Mouse (Mus musculus) stomach, embryonic 15.5 days (tissue): ENCODE measurements around the gene Zbtb16. TPM values are rescaled to one million over a fixed set of nuclear protein-coding genes. Genes with fewer than 3 reads are reported as not detected.
A peak's percentile ranks its signal among the peaks of the same experiment; 100 is the strongest.

Experiments used
- ATAC-seq: fragments of 200-750 bp; cut with Nextera tagmentation; 2 replicates; pipeline ENCODE4 v1.8.0; 2017; ENCODE audit warnings: low read depth, moderate number of reproducible peaks, moderate TSS enrichment; ENCODE audit not compliant: insufficient read depth, low FRiP score
- H3K27ac ChIP-seq: fragments of 300-500 bp; sonication (generic); 2 replicates; pipeline ENCODE4 v1.5.1; 2015; ENCODE audit warnings: mild to moderate bottlenecking, inconsistent platforms
- H3K27me3 ChIP-seq: fragments of 300-500 bp; sonication (generic); replicated peaks from 2 replicates; pipeline ENCODE4 v1.6.1; 2015; ENCODE audit warnings: inconsistent platforms
- H3K36me3 ChIP-seq: fragments of 300-500 bp; sonication (generic); 2 replicates; pipeline ENCODE4 v1.6.1; 2015; ENCODE audit warnings: inconsistent platforms
- H3K4me1 ChIP-seq: fragments of 300-500 bp; sonication (generic); 2 replicates; pipeline ENCODE4 v1.6.1; 2015; ENCODE audit warnings: inconsistent platforms
- H3K4me2 ChIP-seq: fragments of 300-500 bp; sonication (generic); 2 replicates; pipeline ENCODE4 v1.6.1; 2015; ENCODE audit warnings: mild to moderate bottlenecking, inconsistent platforms
- H3K4me3 ChIP-seq: fragments of 300-500 bp; sonication (generic); replicated peaks from 2 replicates; pipeline ENCODE4 v1.5.1; 2015; ENCODE audit warnings: inconsistent platforms
- H3K9ac ChIP-seq: fragments of 300-500 bp; sonication (generic); 2 replicates; pipeline ENCODE4 v1.6.1; 2015; ENCODE audit warnings: inconsistent platforms
- H3K9me3 ChIP-seq: fragments of 300-500 bp; sonication (generic); 2 replicates; pipeline ENCODE4 v1.6.1; 2016; ENCODE audit warnings: inconsistent platforms
- WGBS: fragments of 180-500 bp; shearing (Covaris S2); methylation state at CpG from one replicate; pipeline ENCODE4 v1.1.7; 2015; 5-methylcytosine and 5-hydroxymethylcytosine counted together
- polyA plus RNA-seq: library from polyadenylated mRNA; unstranded; fragments of >200 nt; fragmentation: Nextera tagmentation; extraction: Ambion mirVana; gene quantifications from 2 replicates; pipeline ENCODE4 v1.2.1, GENCODE M21; 2015

The Zbtb16 gene
- polyA plus RNA-seq, 1 experiment from 2014 or later = 3.9 TPM

DNA sequence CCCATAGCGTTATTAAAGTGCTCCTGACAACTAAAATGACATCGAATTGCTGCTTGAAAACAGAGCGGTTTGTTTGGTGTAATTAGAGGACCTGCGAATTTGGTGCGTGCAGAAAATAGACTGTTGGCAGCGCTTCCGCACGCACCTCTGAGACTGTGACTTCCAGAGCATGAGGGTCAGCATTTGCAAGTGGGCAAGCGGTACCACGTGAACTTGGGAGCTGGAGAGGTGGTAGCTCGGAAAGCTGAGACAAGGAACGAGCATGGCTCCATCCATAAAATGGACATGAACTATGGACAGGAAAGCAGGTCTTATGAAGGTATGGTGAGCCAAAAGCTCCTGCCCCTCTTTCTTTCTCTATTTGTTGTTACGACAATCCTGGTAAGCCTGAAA lies 107.3 kb downstream of the Zbtb16 start:
- no peak overlapping the region for H3K4me2 ChIP-seq
- H3K4me3 ChIP-seq = no peak overlapping the region
- ATAC-seq = no peak
- H3K27me3 ChIP-seq = 0 out of 2 replicates have a peak, but pooled peaks cover 4% of the 10 kb centered on the region
- peaks cover 11% of the 10 kb centered on the region for H3K4me1 ChIP-seq
- no peak overlapping the region for H3K9ac ChIP-seq
- H3K9me3 ChIP-seq = no peaks in the 10 kb centered on the region
- no peaks in the 10 kb centered on the region for H3K36me3 ChIP-seq
- WGBS = 75% methylated on average over 13 of the region's 13 CpGs
- no peak overlapping the region for H3K27ac ChIP-seq

DNA sequence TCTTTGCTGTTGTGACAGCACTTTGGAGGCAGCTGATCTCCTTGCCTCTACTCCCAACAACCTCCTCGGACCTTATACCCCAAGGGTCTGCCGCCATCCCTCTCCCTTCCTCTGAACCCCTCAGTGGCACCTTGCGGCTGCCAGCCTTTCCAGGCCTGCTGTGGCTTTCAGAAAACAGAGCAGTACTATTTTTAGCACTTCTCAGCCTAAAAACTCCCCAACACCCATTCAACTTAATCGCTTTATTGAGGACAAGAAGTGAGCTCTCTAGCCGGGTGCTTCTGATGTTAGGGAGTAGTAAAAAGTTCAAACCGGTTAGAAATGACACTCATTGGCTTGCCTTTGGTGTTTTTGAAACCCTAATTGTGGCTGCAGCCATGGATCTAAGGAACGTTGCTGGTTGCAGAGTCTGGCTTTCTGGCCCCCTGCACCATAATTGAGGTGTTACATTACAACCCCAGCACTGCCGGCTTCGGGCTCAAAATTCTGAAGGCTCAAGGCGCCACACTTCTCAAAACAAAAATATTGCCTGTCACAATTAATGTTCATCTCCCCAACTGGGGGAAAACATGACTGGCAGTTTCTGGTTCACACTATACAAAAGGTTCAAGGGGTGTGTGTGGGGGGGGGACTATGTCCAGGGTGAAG lies 107.8 kb downstream of the Zbtb16 start:
- no peak overlapping the region for H3K27ac ChIP-seq
- no peak overlapping the region for H3K9ac ChIP-seq
- H3K27me3 ChIP-seq = 0 out of 2 replicates have a peak, but pooled peaks cover 4% of the 10 kb centered on the region
- no peak for ATAC-seq
- peaks cover 14% of the 10 kb centered on the region for H3K4me1 ChIP-seq
- WGBS = 62% methylated on average over 10 of the region's 10 CpGs
- no peak overlapping the region for H3K4me3 ChIP-seq
- no peaks in the 10 kb centered on the region for H3K9me3 ChIP-seq
- no peak overlapping the region for H3K4me2 ChIP-seq
- H3K36me3 ChIP-seq = no peaks in the 10 kb centered on the region

DNA sequence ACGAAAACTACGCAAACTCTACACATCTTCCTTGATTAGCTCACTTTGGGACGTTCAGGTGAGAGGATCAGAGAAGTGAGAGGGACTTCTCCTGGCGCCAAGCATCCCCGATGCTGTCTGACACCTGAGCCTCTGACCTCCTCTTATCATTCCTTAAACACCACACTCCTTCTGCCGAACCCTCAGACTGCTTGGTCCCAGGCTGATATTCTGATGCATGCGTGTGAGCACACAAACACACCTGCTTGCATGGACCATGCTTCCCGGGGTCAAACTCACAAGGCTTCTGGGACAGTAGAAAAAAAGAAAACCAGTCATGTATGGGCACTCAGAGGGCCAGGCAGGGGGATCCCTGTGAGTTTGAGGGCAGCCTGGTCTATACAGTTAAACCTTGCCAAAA lies 109.7 kb downstream of the Zbtb16 start:
- H3K4me2 ChIP-seq = no peak overlapping the region
- WGBS = 71% methylated on average over 8 of the region's 8 CpGs
- no peaks in the 10 kb centered on the region for H3K36me3 ChIP-seq
- H3K9ac ChIP-seq = no peak overlapping the region
- no peaks in the 10 kb centered on the region for H3K9me3 ChIP-seq
- no peak overlapping the region for H3K27ac ChIP-seq
- no peak overlapping the region for H3K4me3 ChIP-seq
- H3K27me3 ChIP-seq = 0 out of 2 replicates have a peak, but pooled peaks cover 4% of the 10 kb centered on the region
- ATAC-seq = no peak
- peaks cover 16% of the 10 kb centered on the region for H3K4me1 ChIP-seq

DNA sequence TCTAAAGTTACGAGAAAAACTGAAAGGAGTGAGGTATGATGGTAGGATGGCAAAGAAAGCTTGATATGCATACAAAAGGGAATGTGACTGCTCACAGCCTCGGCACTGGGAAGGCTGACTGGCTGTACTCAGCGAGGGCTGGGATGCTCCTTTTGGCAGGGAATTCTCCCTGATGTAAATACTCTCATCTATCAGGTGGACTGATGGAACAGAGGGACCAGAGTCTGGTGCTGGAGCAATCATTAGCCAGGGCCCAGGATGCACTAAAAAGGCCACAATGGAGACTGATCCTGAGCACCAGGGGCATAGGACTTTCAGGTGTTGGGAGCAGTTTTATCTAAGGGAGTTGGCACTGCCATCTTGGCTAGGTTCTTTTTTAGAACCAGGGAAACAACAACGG lies 110.1 kb downstream of the Zbtb16 start:
- Histone ChIP-seq H3K9me3 (no peaks in the 10 kb centered on the region), H3K27ac (no peak overlapping the region), H3K36me3 (no peaks in the 10 kb centered on the region), H3K4me2 (no peak overlapping the region), H3K27me3 (0 out of 2 replicates have a peak, but pooled peaks cover 4% of the 10 kb centered on the region), H3K4me3 (no peak overlapping the region), H3K9ac (no peak overlapping the region), H3K4me1 (peaks cover 16% of the 10 kb centered on the region)
- WGBS = 72% methylated on average over 4 of the region's 4 CpGs
- ATAC-seq = no peak

DNA sequence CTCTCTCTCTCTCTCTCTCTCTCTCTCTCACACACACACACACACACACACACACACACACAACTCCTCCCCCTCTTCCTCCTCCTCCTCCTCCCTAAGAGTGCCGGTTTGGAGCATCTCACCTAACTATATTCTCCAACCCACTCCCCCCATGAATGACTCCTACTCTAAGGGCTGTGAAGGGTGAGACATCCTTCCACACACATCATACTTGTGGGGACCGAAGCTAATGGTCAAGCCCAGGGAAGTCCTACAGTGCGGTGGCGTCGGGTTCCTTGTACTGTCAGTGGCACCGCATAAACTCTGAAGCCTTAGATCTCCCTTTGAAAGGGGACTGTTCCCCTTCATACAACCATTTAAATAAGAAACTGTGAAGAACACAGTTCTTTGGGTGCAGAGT lies 110.9 kb downstream of the Zbtb16 start:
- ATAC-seq = no peak
- no peak overlapping the region for H3K9ac ChIP-seq
- H3K36me3 ChIP-seq = no peaks in the 10 kb centered on the region
- WGBS = 86% methylated on average over 6 of the region's 6 CpGs
- H3K27ac ChIP-seq = no peak overlapping the region
- no peaks in the 10 kb centered on the region for H3K9me3 ChIP-seq
- no peak overlapping the region for H3K4me2 ChIP-seq
- H3K4me1 ChIP-seq = peaks cover 16% of the 10 kb centered on the region
- no peak overlapping the region for H3K4me3 ChIP-seq
- 0 out of 2 replicates have a peak, but pooled peaks cover 4% of the 10 kb centered on the region for H3K27me3 ChIP-seq

DNA sequence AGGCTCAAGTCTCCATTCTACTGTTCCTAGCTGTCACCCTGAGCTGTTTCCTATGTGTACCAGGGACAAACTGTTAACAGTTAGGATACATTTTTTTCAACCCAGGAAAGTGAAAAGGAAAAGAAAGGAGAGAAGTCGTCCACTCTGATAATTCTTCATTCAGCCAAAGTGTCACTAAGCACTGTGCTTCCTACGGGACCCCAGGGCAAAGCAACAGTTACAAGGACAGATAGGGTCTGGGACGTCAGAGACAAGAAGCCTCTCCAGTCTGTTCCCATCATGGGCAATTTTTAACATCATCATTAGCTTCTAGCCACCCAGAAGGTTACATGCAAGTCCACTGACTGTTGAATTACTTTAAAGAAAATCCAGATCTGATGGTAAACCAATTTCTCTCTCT lies 111.3 kb downstream of the Zbtb16 start:
- Histone ChIP-seq H3K4me3 (no peak overlapping the region), H3K4me1 (peaks cover 16% of the 10 kb centered on the region), H3K27ac (no peak overlapping the region), H3K27me3 (0 out of 2 replicates have a peak, but pooled peaks cover 4% of the 10 kb centered on the region), H3K9me3 (no peaks in the 10 kb centered on the region), H3K4me2 (no peak overlapping the region), H3K36me3 (no peaks in the 10 kb centered on the region), H3K9ac (no peak overlapping the region)
- 45% methylated on average over 3 of the region's 3 CpGs for WGBS
- no peak for ATAC-seq

DNA sequence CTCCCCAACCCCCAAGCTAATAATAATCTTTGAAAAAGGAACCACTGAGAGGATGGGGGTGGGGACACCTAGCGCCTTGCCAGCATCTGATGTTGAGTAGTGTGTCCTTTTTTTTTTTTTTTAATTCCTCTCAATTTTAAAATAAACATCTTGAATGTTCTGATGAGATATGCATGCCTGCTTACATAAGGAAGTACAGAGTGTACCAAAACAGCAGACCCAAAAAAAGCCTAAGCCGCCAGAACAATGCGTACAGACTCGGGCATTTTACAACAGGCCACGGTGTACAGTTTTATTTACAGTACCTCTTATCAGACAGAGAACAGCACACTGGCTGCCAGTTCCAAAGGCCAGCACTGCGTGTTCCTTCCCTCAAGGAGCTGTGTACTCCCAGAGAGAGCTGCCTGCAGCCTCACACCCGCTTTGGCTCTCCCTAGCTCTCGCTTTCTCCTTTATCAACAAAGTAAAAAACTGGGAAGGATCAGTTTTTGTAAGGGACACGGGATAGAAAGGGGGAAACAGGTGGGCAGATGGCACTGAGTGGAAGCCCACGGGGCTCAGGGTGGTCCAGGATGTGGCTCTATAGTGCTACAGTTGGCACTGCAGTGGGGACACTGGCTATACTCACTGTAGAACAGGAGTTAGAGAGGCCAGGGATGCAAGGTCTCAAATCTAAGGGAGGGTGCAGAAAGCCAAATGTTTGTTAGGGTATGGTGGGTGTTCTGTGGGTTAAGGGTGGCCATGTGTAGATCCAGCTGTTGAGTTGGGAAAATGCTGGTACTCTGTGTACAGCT lies 112.3 kb downstream of the Zbtb16 start:
- ATAC-seq = peak; percentile 89
- no peak overlapping the region for H3K4me3 ChIP-seq
- 23% methylated on average over 10 of the region's 10 CpGs for WGBS
- H3K4me1 ChIP-seq = peaks cover 16% of the 10 kb centered on the region
- peak overlapping the region; percentile 86 for H3K27ac ChIP-seq
- no peak overlapping the region for H3K9ac ChIP-seq
- H3K36me3 ChIP-seq = no peaks in the 10 kb centered on the region
- H3K4me2 ChIP-seq = 0 out of 2 replicates have a peak overlapping the region, but pooled peaks have one; percentile 10
- 0 out of 2 replicates have a peak, but pooled peaks cover 1% of the 10 kb centered on the region for H3K27me3 ChIP-seq
- H3K9me3 ChIP-seq = no peaks in the 10 kb centered on the region

DNA sequence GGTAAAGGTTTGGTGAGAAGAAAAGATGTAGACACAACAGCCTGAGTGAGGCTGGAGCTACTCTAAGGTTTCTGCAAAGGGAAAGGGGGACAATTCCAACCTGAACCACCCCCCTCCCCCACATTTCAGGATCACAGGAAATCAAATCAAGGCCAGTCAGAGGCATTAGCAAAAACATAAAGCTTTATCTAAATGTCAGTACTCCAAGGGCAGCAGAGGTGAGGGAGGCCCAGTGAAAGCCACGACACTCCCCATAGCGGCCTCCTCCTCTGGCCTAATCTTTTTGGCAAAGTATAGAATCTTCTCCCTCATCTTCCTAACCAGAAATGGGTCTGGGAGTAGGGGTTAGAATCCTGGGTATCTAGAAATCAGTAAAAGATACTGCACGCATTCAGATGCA lies 113.0 kb downstream of the Zbtb16 start:
- Histone ChIP-seq H3K27me3 (no peaks in the 10 kb centered on the region), H3K4me2 (no peak overlapping the region), H3K9ac (no peak overlapping the region), H3K4me1 (peaks cover 16% of the 10 kb centered on the region), H3K9me3 (no peaks in the 10 kb centered on the region), H3K27ac (peak overlapping the region; percentile 86; the same call in 1 of the 2 replicates), H3K36me3 (no peaks in the 10 kb centered on the region), H3K4me3 (no peak overlapping the region)
- no peak for ATAC-seq
- WGBS = 26% methylated on average over 3 of the region's 3 CpGs

DNA sequence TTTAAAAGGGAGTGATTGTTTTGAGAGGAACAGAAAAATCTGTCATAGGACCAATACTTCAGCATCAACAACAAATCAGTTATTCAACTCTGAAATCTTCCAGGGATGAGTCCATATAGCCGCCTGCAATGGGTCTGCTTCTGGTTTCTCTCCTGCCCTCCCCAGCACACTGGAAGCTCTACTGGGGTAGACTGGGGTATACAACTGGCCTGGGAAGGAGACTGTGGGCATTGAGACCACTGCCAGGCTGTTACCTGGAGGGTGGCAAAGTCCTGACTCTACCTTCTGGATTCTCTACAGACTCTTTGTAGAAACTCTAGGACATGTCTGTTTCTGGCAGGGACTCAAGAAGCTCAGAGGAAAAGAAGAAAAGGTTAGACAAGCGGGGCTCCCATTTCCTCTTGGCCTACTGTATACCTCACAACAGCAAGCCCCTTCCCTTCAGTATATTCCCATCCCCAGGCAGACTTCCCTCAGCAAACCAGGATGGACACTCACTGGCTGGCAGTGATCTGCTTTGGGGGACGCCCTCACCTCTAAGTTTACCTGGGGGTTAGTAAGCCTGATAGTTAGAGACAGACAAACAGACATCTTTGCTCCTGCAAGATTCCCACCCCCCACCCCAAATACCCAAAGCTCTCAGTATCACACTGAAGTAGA lies 113.6 kb downstream of the Zbtb16 start:
- no peaks in the 10 kb centered on the region for H3K9me3 ChIP-seq
- no peak for ATAC-seq
- no peak overlapping the region for H3K4me3 ChIP-seq
- H3K4me1 ChIP-seq = peaks cover 16% of the 10 kb centered on the region
- no peak overlapping the region for H3K27ac ChIP-seq
- no peaks in the 10 kb centered on the region for H3K27me3 ChIP-seq
- no peak overlapping the region for H3K4me2 ChIP-seq
- no peak overlapping the region for H3K9ac ChIP-seq
- H3K36me3 ChIP-seq = no peaks in the 10 kb centered on the region
- WGBS = 89% methylated on average over 3 of the region's 3 CpGs

DNA sequence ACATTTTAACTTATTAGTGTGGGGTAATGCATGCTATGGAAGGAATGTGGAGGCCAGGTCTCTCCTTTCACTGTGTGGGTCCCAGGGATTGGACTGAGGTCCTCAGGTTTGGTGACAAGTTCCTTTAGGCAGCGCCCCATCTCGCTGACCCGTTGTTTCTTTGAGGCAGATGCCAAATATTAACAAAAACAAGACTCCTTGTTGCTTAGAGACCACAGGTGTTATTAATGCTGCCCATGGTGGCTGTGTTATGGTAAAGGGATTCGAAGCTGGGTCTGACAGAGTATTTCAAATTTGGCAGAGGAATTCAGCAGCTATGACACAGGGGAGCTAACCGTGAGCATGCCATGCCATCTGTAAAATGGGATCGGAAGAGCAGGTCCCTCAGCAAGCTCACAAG lies 114.4 kb downstream of the Zbtb16 start:
- no peaks in the 10 kb centered on the region for H3K36me3 ChIP-seq
- no peaks in the 10 kb centered on the region for H3K9me3 ChIP-seq
- H3K9ac ChIP-seq = no peak overlapping the region
- ATAC-seq = no peak
- whole genome bisulfite sequencing = 89% methylated on average over 6 of the region's 6 CpGs
- H3K27ac ChIP-seq = no peak overlapping the region
- no peak overlapping the region for H3K4me2 ChIP-seq
- H3K27me3 ChIP-seq = no peaks in the 10 kb centered on the region
- peaks cover 16% of the 10 kb centered on the region for H3K4me1 ChIP-seq
- H3K4me3 ChIP-seq = no peak overlapping the region

DNA sequence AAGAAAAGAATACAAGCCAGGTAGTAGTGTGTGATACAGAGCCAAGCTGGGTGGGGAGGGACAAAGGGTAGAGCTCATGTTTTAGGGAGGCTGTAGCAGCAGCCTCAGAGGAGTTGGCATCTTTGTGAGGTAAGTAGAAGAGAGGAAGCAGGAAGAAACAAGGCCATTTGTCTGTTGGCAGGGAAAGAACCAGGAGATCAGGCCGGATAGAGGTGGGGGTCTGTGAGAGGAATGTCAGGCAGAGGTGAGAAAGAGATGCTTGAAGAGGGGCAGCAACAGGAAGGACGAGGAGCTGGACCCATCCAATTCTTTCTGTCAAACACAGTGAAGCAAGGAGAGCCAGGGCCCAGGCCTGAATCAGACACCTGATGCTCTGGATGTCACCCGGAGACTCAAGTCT lies 114.8 kb downstream of the Zbtb16 start:
- Histone ChIP-seq H3K27me3 (no peaks in the 10 kb centered on the region), H3K9me3 (no peaks in the 10 kb centered on the region), H3K9ac (no peak overlapping the region), H3K4me3 (no peak overlapping the region), H3K27ac (no peak overlapping the region), H3K36me3 (no peaks in the 10 kb centered on the region), H3K4me1 (peaks cover 16% of the 10 kb centered on the region), H3K4me2 (no peak overlapping the region)
- ATAC-seq = no peak
- 81% methylated on average over 3 of the region's 3 CpGs for WGBS
